Mouse (Mus musculus) neural tube, embryonic 14.5 days (tissue): ENCODE data around the gene Tulp4. TPM values are rescaled to one million over a fixed set of nuclear protein-coding genes. Genes with fewer than 3 reads are reported as not detected.
"Not testable (repeated sequence)": the region's sequence is repeated elsewhere in the genome, so short reads cannot be mapped to it uniquely, and the experiment has no call there.

Experiments
- ATAC-seq: fragments of 200-750 bp; cut with Nextera tagmentation; 2 replicates; pipeline ENCODE4 v1.8.0; 2017; ENCODE audit warnings: low read depth, mild to moderate bottlenecking, moderate TSS enrichment, moderate library complexity
- H3K27ac ChIP-seq: fragments of 300-500 bp; sonication (generic); 2 replicates; pipeline ENCODE4 v1.5.1; 2014; ENCODE audit warnings: low read depth, mild to moderate bottlenecking, control low read depth, low read length, moderate library complexity, mixed read lengths
- H3K27me3 ChIP-seq: fragments of 300-500 bp; sonication (generic); 2 replicates; pipeline ENCODE4 v1.6.1; 2014; ENCODE audit warnings: low read length; ENCODE audit not compliant: control insufficient read depth, insufficient read depth
- H3K36me3 ChIP-seq: fragments of 300-500 bp; sonication (generic); 2 replicates; pipeline ENCODE4 v1.6.1; 2014; ENCODE audit warnings: low read length, mixed read lengths; ENCODE audit not compliant: control insufficient read depth, insufficient read depth
- H3K4me1 ChIP-seq: fragments of 300-500 bp; sonication (generic); 2 replicates; pipeline ENCODE4 v1.6.1; 2014; ENCODE audit warnings: low read length; ENCODE audit not compliant: control insufficient read depth, insufficient read depth
- H3K4me2 ChIP-seq: fragments of 300-500 bp; sonication (generic); 2 replicates; pipeline ENCODE4 v1.6.1; 2014; ENCODE audit warnings: mild to moderate bottlenecking, low read depth, low read length, control low read depth
- H3K4me3 ChIP-seq: fragments of 300-500 bp; sonication (generic); 2 replicates; pipeline ENCODE4 v1.5.1; 2014; ENCODE audit warnings: low read depth, low read length, control low read depth, mixed read lengths
- H3K9ac ChIP-seq: fragments of 300-500 bp; sonication (generic); replicated peaks from 2 replicates; pipeline ENCODE4 v1.6.1; 2014; ENCODE audit warnings: low read depth, mild to moderate bottlenecking, control low read depth, low read length, mixed read lengths
- H3K9me3 ChIP-seq: fragments of 300-500 bp; sonication (generic); 2 replicates; pipeline ENCODE4 v1.6.1; 2016; ENCODE audit warnings: low read length; ENCODE audit not compliant: control insufficient read depth
- WGBS: fragments of 180-500 bp; shearing (Covaris S2); extraction: QIAGEN DNeasy Blood & Tissue Kit; methylation state at CpG from one replicate; pipeline ENCODE4 v1.1.7; 2014; 5-methylcytosine and 5-hydroxymethylcytosine counted together
- polyA plus RNA-seq: library from polyadenylated mRNA; unstranded; fragments of >200 nt; fragmentation: Nextera tagmentation; extraction: Ambion mirVana; gene quantifications from 2 replicates; pipeline ENCODE4 v1.2.1, GENCODE M21; 2014

The Tulp4 gene
- polyA plus RNA-seq, 1 experiment from 2014 or later: 238 TPM

GRCm38 (mm10) chr17:6269876-6270831 is 163.9 kb downstream of the Tulp4 start:
- not testable (repeated sequence) for H3K9me3 ChIP-seq

GRCm38 (mm10) chr17:6270840-6271239 is 164.6 kb downstream of the Tulp4 start:
- H3K4me1 ChIP-seq, H3K27me3 ChIP-seq, H3K9me3 ChIP-seq, H3K36me3 ChIP-seq, H3K27ac ChIP-seq, ATAC-seq: not testable (repeated sequence)
- Histone ChIP-seq H3K9ac (peak overlapping the region; percentile 47), H3K4me3 (peak overlapping the region; percentile 38), H3K4me2 (peak overlapping the region; percentile 52)
- WGBS: under 1% methylated on average over 23 of the region's 25 CpGs

More at GRCm38 (mm10) chr17:6269876-6270831, 163.9 kb downstream of the Tulp4 start:
- Histone ChIP-seq H3K9ac (peak overlapping the region; percentile 47), H3K4me3 (peak overlapping the region; percentile 38), H3K4me2 (peak overlapping the region; percentile 52)
- not testable (repeated sequence) for H3K4me1 ChIP-seq, H3K36me3 ChIP-seq, H3K27me3 ChIP-seq, H3K27ac ChIP-seq
- WGBS: 1% methylated on average over 46 of the region's 84 CpGs
- ATAC-seq: peak; percentile 81

DNA sequence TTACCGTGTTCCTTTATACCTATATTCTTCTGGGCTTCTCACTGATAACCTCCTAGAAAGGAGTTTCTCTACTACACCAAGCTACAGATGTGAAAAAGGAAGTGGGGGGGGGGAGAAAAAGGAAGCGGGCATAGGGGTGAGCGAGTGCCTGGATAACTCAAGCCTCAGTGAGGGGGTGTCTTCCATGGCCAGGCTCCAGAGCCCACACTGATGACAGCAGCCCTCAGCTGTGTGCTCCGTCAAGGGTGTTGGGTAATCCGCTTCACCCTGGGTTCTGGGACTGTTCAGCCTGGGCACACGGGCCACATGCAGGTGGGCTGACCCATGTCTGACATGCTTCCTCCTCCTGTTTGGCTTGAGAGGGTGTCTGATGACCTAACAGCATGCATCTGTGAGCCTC is 165.7 kb downstream of the Tulp4 start:
- not testable (repeated sequence) for ATAC-seq, H3K27ac ChIP-seq, H3K4me2 ChIP-seq, H3K9ac ChIP-seq, H3K9me3 ChIP-seq, H3K27me3 ChIP-seq, H3K4me3 ChIP-seq, H3K36me3 ChIP-seq, H3K4me1 ChIP-seq
- WGBS: 92% methylated on average over 6 of the region's 6 CpGs

DNA sequence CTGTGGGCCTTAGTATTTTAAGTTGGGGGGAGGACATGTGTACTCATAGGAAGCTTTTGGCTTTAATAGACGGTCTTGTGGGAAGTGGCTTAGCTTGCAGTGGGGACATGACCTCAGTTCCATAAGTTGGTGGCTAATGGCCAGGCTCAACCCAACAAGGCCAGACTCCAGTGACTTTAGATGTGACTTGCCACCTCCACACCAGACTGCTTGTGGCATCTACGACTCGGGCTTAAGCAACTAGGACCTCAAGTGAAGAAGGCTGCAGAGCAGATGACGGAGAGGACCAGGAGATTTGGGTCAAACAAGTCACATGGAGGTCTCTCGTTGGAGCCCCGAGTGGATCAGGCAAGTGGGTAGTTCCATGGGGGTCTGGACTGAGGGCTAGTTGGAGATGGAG is 168.5 kb downstream of the Tulp4 start:
- H3K9me3 ChIP-seq, H3K4me1 ChIP-seq, H3K4me2 ChIP-seq, H3K9ac ChIP-seq, H3K36me3 ChIP-seq, H3K27me3 ChIP-seq, ATAC-seq, H3K4me3 ChIP-seq, H3K27ac ChIP-seq: not testable (repeated sequence)
- WGBS: 98% methylated on average over 4 of the region's 6 CpGs

DNA sequence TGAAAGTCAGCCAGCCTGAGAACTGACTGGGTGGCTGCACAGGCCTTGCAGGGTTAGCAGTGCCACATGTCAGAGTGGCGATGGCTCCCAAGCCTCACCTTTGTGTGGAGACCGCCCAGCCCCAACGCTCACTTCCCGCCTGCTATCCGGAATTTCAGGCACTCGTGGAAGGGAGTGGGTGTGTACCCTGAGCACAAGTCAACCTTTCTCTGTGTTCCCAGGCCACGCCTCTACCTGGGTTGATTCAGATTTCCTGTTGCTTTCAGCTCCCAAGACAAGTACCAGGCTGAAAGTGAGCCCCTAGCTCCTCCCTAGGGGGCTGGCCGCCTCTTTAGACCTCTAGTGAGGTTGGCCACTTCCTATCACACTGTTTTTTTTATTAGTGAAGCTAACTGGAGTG is 173.0 kb downstream of the Tulp4 start:
- not testable (repeated sequence) for H3K9me3 ChIP-seq, H3K27ac ChIP-seq, H3K4me2 ChIP-seq, H3K4me1 ChIP-seq, H3K27me3 ChIP-seq, ATAC-seq, H3K36me3 ChIP-seq, H3K9ac ChIP-seq, H3K4me3 ChIP-seq
- WGBS: 80% methylated on average over 8 of the region's 8 CpGs

DNA sequence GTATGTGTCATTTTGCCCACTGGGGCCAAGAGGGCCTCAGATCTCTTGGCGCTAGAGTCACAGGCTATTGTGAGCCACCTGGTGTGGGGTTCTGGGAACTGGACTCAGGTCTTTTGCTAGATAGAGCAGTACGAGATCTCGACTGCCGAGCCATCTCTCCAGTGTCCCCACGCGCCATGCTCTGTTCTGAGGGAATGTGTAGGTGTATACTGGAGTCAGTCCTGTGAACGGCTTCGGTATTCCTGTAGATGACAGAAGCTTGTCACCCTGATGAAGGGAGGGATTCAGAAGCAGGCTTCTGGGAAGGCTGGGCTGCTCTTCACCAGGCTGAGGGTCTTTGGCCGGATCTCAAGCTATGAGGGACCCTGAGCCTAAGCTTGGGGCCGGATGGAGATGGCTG is 173.5 kb downstream of the Tulp4 start:
- not testable (repeated sequence) for H3K4me1 ChIP-seq, H3K9me3 ChIP-seq, H3K27ac ChIP-seq, H3K4me2 ChIP-seq, H3K9ac ChIP-seq, H3K27me3 ChIP-seq, H3K4me3 ChIP-seq, ATAC-seq, H3K36me3 ChIP-seq
- WGBS: 94% methylated on average over 6 of the region's 10 CpGs

DNA sequence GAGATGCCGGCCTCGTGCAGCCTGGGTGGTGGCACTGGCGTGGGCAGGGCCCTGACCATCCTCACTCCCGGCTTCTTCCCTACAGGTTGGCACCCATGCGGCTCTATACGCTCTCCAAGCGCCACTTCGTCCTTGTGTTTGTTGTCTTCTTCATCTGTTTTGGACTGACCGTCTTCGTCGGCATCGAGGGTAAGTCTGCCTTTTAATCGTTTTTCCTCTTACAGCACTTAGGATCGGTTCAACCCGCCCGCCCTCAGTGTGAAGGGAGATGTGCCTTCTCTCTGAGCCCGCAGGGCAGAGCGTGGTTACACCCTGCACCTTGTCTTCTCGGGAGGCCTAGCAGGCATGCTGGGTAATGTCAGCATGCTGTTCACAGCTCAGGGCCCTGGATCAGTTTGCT is 174.3 kb downstream of the Tulp4 start:
- H3K9ac ChIP-seq, H3K9me3 ChIP-seq, H3K27ac ChIP-seq, H3K4me3 ChIP-seq, H3K4me1 ChIP-seq, ATAC-seq, H3K4me2 ChIP-seq, H3K27me3 ChIP-seq, H3K36me3 ChIP-seq: not testable (repeated sequence)
- WGBS: 94% methylated on average over 19 of the region's 19 CpGs

DNA sequence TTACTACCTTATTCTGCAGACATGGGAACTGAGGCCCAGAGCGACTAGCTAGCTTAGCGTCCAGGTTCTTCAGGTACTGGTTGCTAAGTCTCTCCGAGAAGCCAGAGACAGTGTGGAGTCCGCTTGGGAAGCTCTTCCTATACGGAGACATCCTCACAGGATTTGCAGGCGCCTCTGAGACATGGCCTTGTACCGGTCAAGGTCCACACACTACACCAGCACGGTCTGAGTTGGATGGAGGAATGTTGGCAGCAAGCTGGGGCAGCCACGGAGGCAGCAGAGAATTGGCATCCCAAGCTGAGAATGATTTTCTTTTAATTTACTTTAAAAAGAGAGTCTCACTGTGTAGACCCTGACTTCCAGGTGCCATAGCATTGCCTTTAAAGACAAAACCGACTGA is 176.9 kb downstream of the Tulp4 start:
- not testable (repeated sequence) for ATAC-seq, H3K4me3 ChIP-seq, H3K4me2 ChIP-seq, H3K9me3 ChIP-seq, H3K27me3 ChIP-seq, H3K9ac ChIP-seq, H3K36me3 ChIP-seq, H3K4me1 ChIP-seq, H3K27ac ChIP-seq
- 94% methylated on average over 7 of the region's 10 CpGs for whole genome bisulfite sequencing

- WGBS: 88% methylated on average over 5 of the region's 5 CpGs
- not testable (repeated sequence) for H3K4me2 ChIP-seq, H3K9me3 ChIP-seq
These were observed 179.9 kb downstream of the Tulp4 start for GRCm38 (mm10) chr17:6286169-6286568.

More at GRCm38 (mm10) chr17:6286169-6286568, 179.9 kb downstream of the Tulp4 start:
- not testable (repeated sequence) for H3K27ac ChIP-seq, H3K4me3 ChIP-seq, H3K36me3 ChIP-seq, H3K9ac ChIP-seq, ATAC-seq, H3K4me1 ChIP-seq, H3K27me3 ChIP-seq
